Mouse (Mus musculus) large intestine, adult 2 months (tissue): ENCODE data around the gene Tef. TPM values are rescaled to one million over a fixed set of nuclear protein-coding genes. Genes with fewer than 3 reads are reported as not detected.

Source experiments
- DNase-seq: peaks from one replicate; pipeline ENCODE4 v3.0.0-alpha.2; 2012; ENCODE audit warnings: low read depth, low spot score
- WGBS: fragments of 180-500 bp; shearing (Covaris S2); methylation state at CpG from one replicate; pipeline ENCODE4 v1.1.7; 2018; 5-methylcytosine and 5-hydroxymethylcytosine counted together
- polyA plus RNA-seq: library from polyadenylated mRNA; depleted of rRNA; stranded (reverse); fragments of >200 nt; gene quantifications from 2 replicates; pipeline ENCODE4 v1.2.3, GENCODE M21; 2012

Tef gene
- polyA plus RNA-seq, 1 experiment, result 5.9 TPM

GRCm38 (mm10) chr15:81842275-81842674 is 40.1 kb downstream of the Tef start:
- WGBS, result 85% methylated on average over 7 of the region's 7 CpGs
- DNase-seq, result no peak

GRCm38 (mm10) chr15:81845033-81845625 is 42.9 kb downstream of the Tef start:
- no peak for DNase-seq
- 79% methylated on average over 5 of the region's 5 CpGs for WGBS

GRCm38 (mm10) chr15:81845724-81846123 is 43.5 kb downstream of the Tef start:
- no peak for DNase-seq

DNA sequence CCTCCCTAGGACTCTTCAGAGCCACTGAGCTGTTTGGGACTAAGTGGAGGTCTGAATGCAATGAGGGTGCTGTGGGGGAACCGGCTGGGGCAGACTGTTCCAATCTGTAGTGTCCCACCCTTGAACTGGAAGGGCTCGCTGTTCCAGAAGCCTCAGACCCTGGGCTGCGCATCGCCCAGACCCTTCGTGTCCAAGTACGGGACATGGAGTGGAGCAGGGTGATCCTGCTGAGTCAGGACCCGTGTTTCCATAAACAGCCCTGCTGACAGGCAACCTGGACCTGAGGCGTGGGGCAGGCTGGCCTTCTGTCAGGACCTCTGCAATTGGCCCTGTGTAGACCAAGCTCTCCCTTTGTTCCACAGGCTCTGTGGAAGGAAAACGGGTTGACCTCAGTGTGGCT is 44.5 kb downstream of the Tef start:
- DNase-seq, result no peak
- WGBS, result 85% methylated on average over 9 of the region's 9 CpGs

More at GRCm38 (mm10) chr15:81845724-81846123, 43.5 kb downstream of the Tef start:
- 18% methylated on average over 4 of the region's 4 CpGs for WGBS

- DNase-seq, result no peak
- WGBS, result 89% methylated on average over 4 of the region's 4 CpGs
These were observed 44.9 kb downstream of the Tef start for GRCm38 (mm10) chr15:81847161-81847560.

GRCm38 (mm10) chr15:81847861-81848260 is 45.6 kb downstream of the Tef start:
- no peak for DNase-seq
- WGBS, result 83% methylated on average over 5 of the region's 5 CpGs

DNA sequence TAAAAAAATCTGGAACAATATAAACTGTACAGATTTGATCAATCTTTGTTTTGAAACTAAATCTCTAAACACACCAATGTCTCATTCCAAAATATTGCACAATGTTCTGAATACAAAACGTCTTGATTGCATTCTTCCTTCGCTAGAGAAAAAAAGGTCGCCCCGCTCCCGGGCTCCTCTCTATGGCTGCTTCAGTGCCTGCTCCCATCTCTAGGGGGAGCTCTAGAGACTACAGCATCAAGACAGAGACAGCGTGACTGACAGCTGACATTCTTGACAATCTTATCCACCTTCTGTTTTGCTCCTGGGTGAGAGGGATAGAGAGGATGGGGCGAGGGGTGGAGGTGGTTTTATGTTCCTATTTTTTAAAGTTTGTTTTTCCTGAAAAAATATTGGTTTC is 46.1 kb downstream of the Tef start:
- 13% methylated on average over 7 of the region's 7 CpGs for WGBS
- DNase-seq, result no peak

DNA sequence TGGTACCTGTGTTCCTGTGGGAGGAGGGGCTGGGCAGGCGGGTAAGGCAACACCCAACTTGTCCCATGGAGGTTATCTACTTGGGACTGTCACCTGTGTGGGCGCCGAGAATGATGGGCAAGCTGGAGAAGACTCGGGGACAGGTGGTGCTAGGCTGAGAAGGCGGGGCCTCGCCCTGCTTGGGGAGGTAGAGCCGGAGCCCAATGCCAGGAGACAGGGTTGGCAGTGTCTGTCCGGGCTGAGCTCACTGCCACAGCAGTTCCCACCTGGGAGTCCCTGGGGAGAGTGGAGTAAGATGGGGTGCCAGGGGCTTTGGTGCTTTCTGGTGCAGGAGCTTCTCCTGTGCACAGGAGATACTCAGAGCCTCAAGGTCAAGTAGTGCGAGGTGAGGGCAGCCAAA is 46.9 kb downstream of the Tef start:
- no peak for DNase-seq
- WGBS, result 49% methylated on average over 9 of the region's 9 CpGs

DNA sequence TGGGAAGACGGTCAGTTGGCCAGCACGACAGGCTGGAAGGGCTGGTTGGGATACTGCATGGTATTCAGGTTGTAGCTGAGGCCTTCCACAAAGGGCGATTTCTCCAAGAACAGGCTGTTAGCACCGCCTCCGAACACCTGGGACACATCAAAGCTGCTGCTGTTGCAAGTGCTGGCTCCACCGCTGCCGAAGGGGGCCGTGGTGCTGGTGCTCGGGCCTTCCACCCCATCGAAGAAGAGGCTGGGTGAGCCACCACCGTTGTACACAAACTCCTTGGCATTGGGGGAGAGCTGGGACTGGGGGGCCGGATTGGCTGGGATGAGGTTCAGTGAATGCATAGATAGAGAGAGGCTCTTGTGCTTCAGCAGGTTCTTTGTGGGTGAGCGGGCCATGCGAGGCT is 48.5 kb downstream of the Tef start:
- WGBS, result 78% methylated on average over 14 of the region's 14 CpGs
- DNase-seq, result no peak

- DNase-seq, result no peak
- 91% methylated on average over 15 of the region's 15 CpGs for WGBS
These were observed 49.2 kb downstream of the Tef start for GRCm38 (mm10) chr15:81851375-81851774.

DNA sequence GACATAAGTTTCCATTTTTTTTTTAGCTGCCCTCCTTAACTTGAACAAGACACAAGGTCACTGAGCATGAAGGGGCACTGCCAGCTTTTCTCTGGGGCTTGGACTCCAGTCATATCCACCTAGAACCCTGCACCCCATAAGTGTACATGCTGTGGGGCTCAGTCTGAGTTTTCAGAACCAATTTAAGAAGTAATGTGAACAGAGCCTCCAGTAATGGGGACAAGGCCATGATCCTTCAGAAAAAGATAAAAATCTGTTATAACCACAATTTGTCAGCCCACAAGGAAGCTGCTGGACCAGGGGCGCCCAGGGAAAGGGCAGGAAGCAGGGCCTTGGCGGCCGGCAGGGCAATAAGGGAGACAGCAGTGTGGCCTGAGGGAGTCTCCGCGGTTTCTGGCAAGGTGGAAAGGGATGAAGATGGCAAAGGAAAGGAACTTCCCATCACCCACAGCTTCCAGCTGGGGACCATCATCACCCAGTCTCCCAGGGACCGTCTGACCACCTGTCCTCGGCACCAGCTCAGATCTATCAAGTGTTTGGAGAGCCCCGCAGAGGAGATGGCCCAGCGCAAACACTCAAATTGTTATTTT is 50.3 kb downstream of the Tef start:
- 76% methylated on average over 9 of the region's 9 CpGs for WGBS
- no peak for DNase-seq

DNA sequence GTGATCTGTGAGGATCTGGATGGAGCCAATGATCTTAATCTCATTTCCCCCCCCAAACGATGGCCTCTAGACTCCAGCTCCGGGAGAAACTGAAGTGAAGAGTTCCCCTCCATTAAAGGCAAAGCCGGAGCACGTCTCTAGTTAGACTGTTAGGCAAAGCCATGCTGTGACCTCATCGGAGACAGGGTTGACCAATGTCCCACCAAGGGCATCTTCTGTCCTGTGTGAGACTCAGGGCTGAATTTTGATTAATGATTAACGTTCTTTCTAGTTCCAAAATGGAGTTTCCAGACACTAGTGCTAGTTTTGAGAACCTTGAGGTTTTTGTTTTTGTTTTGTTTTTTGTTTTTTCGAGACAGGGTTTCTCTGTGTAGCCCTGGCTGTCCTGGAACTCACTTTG is 50.9 kb downstream of the Tef start:
- DNase-seq, result no peak
- 69% methylated on average over 7 of the region's 7 CpGs for WGBS

DNA sequence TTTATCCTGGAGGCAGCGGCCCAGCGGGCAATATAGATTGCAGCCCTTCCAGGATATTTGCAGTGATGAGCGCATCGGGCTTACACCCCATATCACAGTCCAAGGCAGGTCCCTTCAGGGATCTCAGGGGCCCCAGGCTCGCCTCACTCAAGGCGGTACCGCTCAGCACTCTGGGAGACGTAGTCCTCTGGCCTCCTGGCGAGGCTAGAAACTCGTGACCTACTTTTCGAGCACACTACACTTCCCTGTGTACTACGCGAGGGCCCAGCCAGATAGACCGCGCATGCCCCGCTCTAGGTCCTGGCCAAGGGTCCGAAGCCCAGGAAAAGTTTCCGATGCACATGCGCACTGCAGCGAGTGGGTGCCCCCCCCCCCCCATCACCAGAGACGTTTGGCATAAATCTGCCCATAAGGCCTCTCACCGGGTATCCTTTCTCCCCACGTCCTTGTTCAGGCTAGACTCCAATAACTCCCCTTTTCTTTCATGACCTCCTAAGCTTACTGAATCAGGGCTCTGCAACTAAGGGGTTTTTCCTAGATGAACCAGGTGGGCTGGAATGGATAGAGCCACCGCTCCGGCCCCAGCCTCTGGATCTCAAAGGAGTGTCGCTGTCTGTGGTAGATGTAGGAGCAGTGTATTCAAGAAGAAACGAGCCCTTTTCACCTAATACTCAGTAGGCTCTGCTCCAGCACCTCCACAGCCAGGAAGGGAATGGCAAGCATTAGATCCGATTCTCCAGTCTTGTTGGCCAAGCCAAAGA is 54.0 kb downstream of the Tef start:
- WGBS, result under 1% methylated on average over 28 of the region's 28 CpGs
- no peak for DNase-seq

- DNase-seq, result no peak
- 2% methylated on average over 14 of the region's 14 CpGs for WGBS
These were observed 54.9 kb downstream of the Tef start for GRCm38 (mm10) chr15:81856938-81857723.

DNA sequence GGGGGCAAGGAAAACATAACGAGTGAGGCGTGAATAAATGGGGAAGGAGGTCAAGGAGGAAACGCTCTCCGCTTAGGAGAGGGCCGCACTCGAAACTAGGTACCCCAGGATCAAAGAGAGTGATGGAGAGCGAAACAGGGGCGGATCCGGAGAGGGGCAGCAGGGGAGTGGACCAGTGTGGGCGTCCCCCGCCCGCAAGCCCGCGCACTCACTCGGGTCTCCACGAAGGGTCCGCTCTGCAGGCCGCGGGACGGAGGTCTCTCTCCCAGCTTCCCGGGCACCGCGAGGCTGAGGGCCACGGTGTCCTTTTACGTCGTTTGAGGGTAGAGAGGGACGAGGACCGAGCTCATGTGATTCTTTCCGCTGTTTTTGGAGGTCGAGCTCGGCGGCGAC is 55.5 kb downstream of the Tef start:
- under 1% methylated on average over 33 of the region's 33 CpGs for WGBS

DNA sequence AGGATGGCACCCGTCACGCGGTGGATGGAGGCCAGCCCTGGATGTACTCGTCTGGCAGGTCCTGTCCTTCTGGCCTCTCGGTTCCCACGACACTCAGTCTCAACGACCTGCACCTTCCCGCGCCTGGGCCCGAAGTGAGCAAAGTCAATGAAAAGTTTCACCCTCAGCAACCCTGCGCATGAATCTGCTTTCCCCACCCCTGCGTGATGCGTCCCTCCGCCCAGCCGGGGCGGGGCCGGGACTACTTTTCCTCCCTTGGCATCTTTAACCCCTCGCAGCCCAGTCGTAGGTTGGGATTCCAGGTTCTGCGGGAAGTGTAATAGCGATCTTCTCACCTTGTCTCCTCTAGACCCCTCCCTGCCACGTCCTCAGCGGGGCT is 55.9 kb downstream of the Tef start:
- peak; percentile 85 for DNase-seq
- 1% methylated on average over 23 of the region's 23 CpGs for WGBS

More for the DNA sequence above, 55.5 kb downstream of the Tef start:
- no peak for DNase-seq

DNA sequence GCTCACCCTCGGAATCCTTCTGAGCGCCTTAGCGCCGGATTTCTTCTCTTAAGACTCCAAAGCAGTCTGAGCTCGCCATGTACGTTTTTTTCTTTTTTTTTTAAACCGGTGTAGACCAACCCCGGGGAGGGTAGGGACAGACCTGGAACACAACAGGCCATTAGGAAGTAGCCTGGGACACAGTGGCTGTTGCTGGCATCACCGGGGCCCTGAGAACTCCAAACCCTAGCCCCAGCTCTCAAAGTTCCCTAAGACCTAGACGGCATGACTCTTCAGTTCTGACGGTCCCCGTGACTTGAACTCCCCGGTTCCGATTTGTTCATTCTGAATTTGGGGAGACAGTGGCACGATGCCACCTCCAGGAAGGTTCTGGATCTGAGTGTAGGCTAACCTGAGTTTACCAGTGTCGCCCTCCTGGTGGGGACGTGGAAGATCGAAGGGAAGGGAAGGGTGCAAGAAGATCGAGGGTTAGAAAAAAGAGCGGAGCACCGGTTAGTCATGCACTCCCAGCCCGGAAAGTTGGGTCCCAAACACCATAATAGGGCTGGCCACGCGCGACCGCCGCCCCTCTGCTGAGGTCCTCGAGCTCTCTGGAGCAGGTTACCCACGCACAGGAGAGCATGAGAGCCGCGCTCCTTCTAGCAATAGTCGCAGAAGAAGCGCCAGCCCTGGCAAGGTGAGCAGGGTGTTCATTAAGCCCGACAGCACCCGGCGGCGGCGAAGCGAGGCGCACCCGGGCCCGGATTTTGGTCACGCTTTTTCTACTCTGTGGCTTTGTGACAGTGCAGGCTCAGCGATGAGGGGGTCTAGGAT is 56.5 kb downstream of the Tef start, which contains the start of gene Tob2:
Tob2 (minus strand) TSS at position 280 of the 813 bp plus-strand sequence.
- 1% methylated on average over 44 of the region's 44 CpGs for WGBS
- DNase-seq, result no peak

- under 1% methylated on average over 39 of the region's 39 CpGs for WGBS
- peak; percentile 92 for DNase-seq
These were observed 57.4 kb downstream of the Tef start for GRCm38 (mm10) chr15:81859330-81860255.
